Mouse (Mus musculus): ENCODE measurements at regions not wholly inside any gene's neighbourhood (a gene's known extent, or its start where the extent isn't known, plus 50 kb on each side); places are given as distances from the start of the nearest gene placed in this dataset.

DNA sequence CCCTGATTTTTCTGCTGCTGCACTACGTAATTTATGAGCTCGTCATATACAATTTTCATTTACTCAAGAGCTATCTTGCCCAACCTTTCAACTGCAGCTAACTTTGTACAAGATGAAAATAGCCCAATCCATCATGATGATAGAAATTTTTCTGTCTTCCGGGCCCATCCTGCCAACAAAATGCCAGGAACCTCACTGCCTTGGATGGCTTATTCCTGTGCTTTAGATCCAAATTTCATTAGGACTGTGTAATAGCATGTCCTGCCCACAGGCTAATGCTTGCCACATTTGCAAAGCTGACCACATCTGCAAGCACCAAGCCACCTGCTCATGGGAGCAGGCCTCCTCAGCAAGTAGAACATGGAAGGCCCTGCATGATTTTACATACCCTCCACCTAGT is 105.7 kb upstream of the Rgma start:
- H3K9ac ChIP-seq (ENCODE audit: control insufficient read depth, low read depth, low read length, poor library complexity, severe bottlenecking): no peak overlapping the region
- no peaks in the 10 kb centered on the region for H3K9me3 ChIP-seq (replicated peaks; ENCODE audit: insufficient read depth, low read length)
- H3K27ac ChIP-seq (ENCODE audit: control insufficient read depth, low read depth, low read length): no peak overlapping the region
- H3K36me3 ChIP-seq (ENCODE audit: control insufficient read depth in 1 of 2, insufficient read depth in 2 of 2, low read length in 2 of 2): no peaks in the 10 kb centered on the region
- H3K4me3 ChIP-seq (ENCODE audit: control insufficient read depth in 1 of 2, insufficient read depth in 1 of 2, low read depth in 2 of 2, low read length in 2 of 2): peak overlapping the region; percentile 9 to 19; a peak in 2 of 4 replicates
- H3K4me1 ChIP-seq (ENCODE audit: control insufficient read depth in 1 of 2, insufficient read depth in 2 of 2, low read length in 2 of 2): no peaks in the 10 kb centered on the region
- no peaks in the 10 kb centered on the region for H3K79me2 ChIP-seq (ENCODE audit: control insufficient read depth, insufficient read depth, low read length, poor library complexity)
- no peaks in the 10 kb centered on the region for H3K27me3 ChIP-seq (ENCODE audit: control insufficient read depth in 1 of 2, insufficient read depth in 2 of 2, low read length in 2 of 2)
- TF ChIP-seq JUND (IDR thresholded peaks at IDR 0.05; ENCODE audit: low read depth, low read length) (no peak), ELF1 (IDR thresholded peaks at IDR 0.05; ENCODE audit: low read depth, low read length) (no peak), ZNF384 (IDR thresholded peaks at IDR 0.05; ENCODE audit: low read depth, low read length) (no peak), E2F4 (IDR thresholded peaks at IDR 0.05; ENCODE audit: borderline replicate concordance, low read depth, low read length) (no peak), CTCF (IDR thresholded peaks at IDR 0.05 in 2 of 3, conservative IDR thresholded peaks at IDR 0.05 in 1 of 3; ENCODE audit: control insufficient read depth in 1 of 3, insufficient read depth in 1 of 3, low read depth in 2 of 3, low read length in 3 of 3, poor library complexity in 1 of 3, severe bottlenecking in 1 of 3) (no peak), UBTF (IDR thresholded peaks at IDR 0.05; ENCODE audit: borderline replicate concordance, insufficient read depth, low read depth, low read length) (no peak), NRF1 (IDR thresholded peaks at IDR 0.05; ENCODE audit: insufficient read depth, low read depth, low read length, poor library complexity, severe bottlenecking) (no peak), USF2 (IDR thresholded peaks at IDR 0.05; ENCODE audit: borderline replicate concordance in 1 of 2, insufficient read depth in 1 of 2, low read depth in 1 of 2, low read length in 2 of 2) (no peak), MAZ (IDR thresholded peaks at IDR 0.05; ENCODE audit: low read depth, low read length) (no peak), MAFK (IDR thresholded peaks at IDR 0.05; ENCODE audit: borderline replicate concordance, low read depth, low read length) (no peak), POLR2A (IDR thresholded peaks at IDR 0.05; ENCODE audit: control insufficient read depth in 1 of 2, insufficient read depth in 1 of 2, low read depth in 1 of 2, low read length in 2 of 2, poor library complexity in 1 of 2) (no peak), GATA1 (IDR thresholded peaks at IDR 0.05; ENCODE audit: low read depth, low read length) (no peak), MEF2A (IDR thresholded peaks at IDR 0.05; ENCODE audit: extremely low read depth, insufficient replicate concordance, low read depth, low read length, poor library complexity, severe bottlenecking) (no peak), ZMIZ1 (IDR thresholded peaks at IDR 0.05; ENCODE audit: low read depth, low read length) (no peak)
- peak; percentile 2 for DNase-seq (ENCODE audit: low read depth, low spot score)

DNA sequence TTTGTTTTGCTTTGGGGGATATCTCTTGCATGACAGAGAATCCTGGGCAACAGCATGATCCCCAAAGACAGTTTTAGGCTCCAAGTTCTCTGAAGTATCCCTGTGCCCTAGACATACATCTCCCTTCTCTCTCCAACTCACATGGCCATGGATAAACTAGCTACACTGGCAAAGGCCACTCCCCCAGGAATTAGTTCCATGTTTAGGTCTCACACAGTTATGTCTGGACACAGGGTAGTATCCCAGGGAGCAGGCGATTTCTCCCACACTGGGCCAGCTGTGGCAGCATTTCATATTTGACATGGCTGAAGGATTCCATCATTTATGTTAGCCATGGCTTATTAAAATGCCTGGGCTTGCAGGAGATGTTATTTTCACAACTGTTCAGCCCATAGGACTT is 102.5 kb upstream of the Rgma start:
- H3K79me2 ChIP-seq (ENCODE audit: control insufficient read depth, insufficient read depth, low read length, poor library complexity): no peaks in the 10 kb centered on the region
- no peaks in the 10 kb centered on the region for H3K27me3 ChIP-seq (ENCODE audit: control insufficient read depth in 1 of 2, insufficient read depth in 2 of 2, low read length in 2 of 2)
- no peak for DNase-seq (ENCODE audit: low read depth, low spot score)
- no peak overlapping the region for H3K4me3 ChIP-seq (ENCODE audit: control insufficient read depth in 1 of 2, insufficient read depth in 1 of 2, low read depth in 2 of 2, low read length in 2 of 2)
- H3K9me3 ChIP-seq (replicated peaks; ENCODE audit: insufficient read depth, low read length): no peaks in the 10 kb centered on the region
- H3K9ac ChIP-seq (ENCODE audit: control insufficient read depth, low read depth, low read length, poor library complexity, severe bottlenecking): no peak overlapping the region
- H3K36me3 ChIP-seq (ENCODE audit: control insufficient read depth in 1 of 2, insufficient read depth in 2 of 2, low read length in 2 of 2): no peaks in the 10 kb centered on the region
- no peak overlapping the region for H3K27ac ChIP-seq (ENCODE audit: control insufficient read depth, low read depth, low read length)
- H3K4me1 ChIP-seq (ENCODE audit: control insufficient read depth in 1 of 2, insufficient read depth in 2 of 2, low read length in 2 of 2): no peaks in the 10 kb centered on the region
- TF ChIP-seq SIN3A (IDR thresholded peaks at IDR 0.05; ENCODE audit: low read length) (no peak), UBTF (IDR thresholded peaks at IDR 0.05; ENCODE audit: borderline replicate concordance, insufficient read depth, low read depth, low read length) (no peak), ZC3H11A (IDR thresholded peaks at IDR 0.05; ENCODE audit: low read depth, low read length) (no peak), SMC3 (IDR thresholded peaks at IDR 0.05; ENCODE audit: low read depth, low read length) (no peak), EP300 (IDR thresholded peaks at IDR 0.05; ENCODE audit: low read depth in 1 of 2, low read length in 2 of 2) (no peak), JUND (IDR thresholded peaks at IDR 0.05; ENCODE audit: low read depth, low read length) (no peak), ZNF384 (IDR thresholded peaks at IDR 0.05; ENCODE audit: low read depth, low read length) (no peak), GATA1 (IDR thresholded peaks at IDR 0.05; ENCODE audit: low read depth, low read length) (no peak), USF1 (IDR thresholded peaks at IDR 0.05; ENCODE audit: low read depth, low read length) (no peak), MAFK (IDR thresholded peaks at IDR 0.05; ENCODE audit: borderline replicate concordance, low read depth, low read length) (no peak), KAT2A (conservative IDR thresholded peaks at IDR 0.05; ENCODE audit: low read depth, low read length) (no peak), MYB (IDR thresholded peaks at IDR 0.05; ENCODE audit: low read depth, low read length) (no peak), ETS1 (IDR thresholded peaks at IDR 0.05; ENCODE audit: low read depth, low read length) (no peak), ZKSCAN1 (IDR thresholded peaks at IDR 0.05; ENCODE audit: low read depth, low read length) (no peak), MXI1 (IDR thresholded peaks at IDR 0.05; ENCODE audit: low read depth, low read length) (no peak), MAZ (IDR thresholded peaks at IDR 0.05; ENCODE audit: low read depth, low read length) (no peak), MAX (IDR thresholded peaks at IDR 0.05; ENCODE audit: low read length) (no peak), TCF12 (IDR thresholded peaks at IDR 0.05; ENCODE audit: low read depth, low read length) (no peak), TAL1 (IDR thresholded peaks at IDR 0.05; ENCODE audit: low read length) (no peak)

All from MEL (cell line).